Mouse (Mus musculus) thymus, postnatal 4 days (tissue): Measurements from ENCODE around the gene Rgs10.
"Not testable (repeated sequence)": the region's sequence is repeated elsewhere in the genome, so short reads cannot be mapped to it uniquely, and the experiment has no call there.

Experiments
- DNase-seq: peaks from one replicate; pipeline ENCODE4 v3.0.0; 2021

The Rgs10 gene

GRCm38 (mm10) chr7:128369366-128369765, 49.2 kb downstream of the Rgs10 start:
- DNase-seq, result peak; percentile 37

DNA sequence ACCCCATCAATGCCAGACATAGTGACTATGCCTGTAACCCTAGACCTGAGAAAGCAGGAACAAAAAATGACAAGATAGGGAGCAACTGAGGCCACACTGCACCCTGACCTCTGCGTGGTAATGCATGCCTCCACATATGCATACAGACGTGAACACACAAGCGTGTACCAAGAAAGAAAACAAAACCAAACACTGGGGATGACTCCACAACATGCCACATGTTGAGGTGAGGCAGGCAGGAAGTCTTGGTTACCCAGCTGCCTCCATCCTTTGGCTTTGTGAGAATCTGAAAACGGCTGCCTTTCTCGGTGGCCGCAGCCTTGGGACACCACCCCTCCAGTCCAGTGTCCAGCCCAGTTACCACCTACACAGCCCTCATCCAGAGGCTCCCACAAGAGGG, 49.7 kb downstream of the Rgs10 start:
- DNase-seq, result peak; percentile 50

GRCm38 (mm10) chr7:128366654-128367053, 51.9 kb downstream of the Rgs10 start:
- peak; percentile 3 for DNase-seq

DNA sequence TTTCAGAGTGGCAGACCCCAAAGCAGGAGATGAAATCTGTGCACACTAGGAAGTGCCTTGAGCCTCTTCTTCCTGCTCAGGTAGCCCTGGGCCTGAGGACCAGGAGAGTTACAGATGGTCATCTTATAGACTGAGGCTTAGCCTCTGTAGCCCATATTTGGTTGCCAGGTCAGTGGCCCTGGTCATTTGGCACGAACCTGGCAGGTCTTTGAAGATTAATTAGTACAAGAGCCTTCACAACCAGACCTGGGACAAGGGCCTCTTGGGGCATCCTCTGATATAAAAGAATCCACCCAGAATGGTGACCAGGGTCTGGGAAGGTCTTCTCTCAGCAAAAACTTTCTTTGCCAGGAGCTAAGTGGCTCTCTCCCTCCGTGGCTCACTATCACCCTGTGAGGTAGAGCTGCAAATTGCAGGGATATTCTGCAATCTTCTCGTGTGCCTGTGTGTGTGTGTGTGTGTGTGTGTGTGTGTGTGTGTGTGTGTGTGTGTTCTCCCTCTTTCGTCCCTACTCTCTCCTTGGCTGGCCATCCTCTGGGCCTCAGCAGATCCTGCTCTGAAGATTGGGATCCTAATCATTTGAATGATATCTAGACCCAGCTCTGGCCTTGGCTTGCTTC, 53.4 kb downstream of the Rgs10 start:
- no peak for DNase-seq

DNA sequence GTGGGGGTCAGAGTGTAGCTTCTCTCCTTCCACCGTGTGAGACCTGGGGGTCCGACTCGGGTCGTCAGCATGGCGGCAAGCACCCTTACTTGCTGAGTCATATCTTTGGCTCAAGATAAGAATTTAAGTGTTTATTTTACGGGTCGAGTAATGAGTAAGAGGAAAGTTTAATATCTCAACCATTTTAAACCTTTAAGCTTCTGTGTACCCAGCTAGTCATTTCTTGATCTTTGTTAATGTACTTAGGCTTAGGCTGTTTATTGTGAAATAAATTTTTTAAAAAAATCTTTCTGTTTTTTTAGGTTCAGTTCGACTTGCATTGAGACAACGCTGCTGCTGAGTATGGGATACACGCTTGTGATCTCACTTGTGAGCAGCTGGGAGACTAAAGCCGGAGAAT, 54.0 kb downstream of the Rgs10 start:
- DNase-seq, result no peak

GRCm38 (mm10) chr7:128363806-128364205, 54.8 kb downstream of the Rgs10 start:
- no peak for DNase-seq

GRCm38 (mm10) chr7:128362916-128363315, 55.6 kb downstream of the Rgs10 start:
- DNase-seq, result no peak

- DNase-seq, result peak; percentile 79
Measured at GRCm38 (mm10) chr7:128359741-128360140, 58.8 kb downstream of the Rgs10 start.

DNA sequence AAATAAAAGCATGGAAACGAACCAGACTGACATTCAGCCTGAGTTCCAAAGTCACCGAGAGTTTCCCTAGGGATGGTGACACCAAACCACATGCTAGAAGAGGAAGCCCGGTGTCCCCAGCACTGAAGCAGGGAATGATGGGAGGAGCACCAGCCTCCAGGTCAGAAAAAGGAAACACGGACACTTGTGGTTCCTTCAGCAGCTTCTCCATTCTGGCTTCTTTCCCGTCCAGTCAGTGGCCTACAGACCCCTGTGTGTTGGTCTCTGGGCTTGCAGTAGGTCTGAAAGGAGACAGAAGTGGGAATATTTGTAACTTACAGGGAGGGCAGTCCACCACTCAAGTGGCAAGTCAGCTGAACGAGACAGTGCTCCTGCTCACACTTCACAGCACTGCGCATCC, 59.4 kb downstream of the Rgs10 start:
- DNase-seq, result no peak

DNA sequence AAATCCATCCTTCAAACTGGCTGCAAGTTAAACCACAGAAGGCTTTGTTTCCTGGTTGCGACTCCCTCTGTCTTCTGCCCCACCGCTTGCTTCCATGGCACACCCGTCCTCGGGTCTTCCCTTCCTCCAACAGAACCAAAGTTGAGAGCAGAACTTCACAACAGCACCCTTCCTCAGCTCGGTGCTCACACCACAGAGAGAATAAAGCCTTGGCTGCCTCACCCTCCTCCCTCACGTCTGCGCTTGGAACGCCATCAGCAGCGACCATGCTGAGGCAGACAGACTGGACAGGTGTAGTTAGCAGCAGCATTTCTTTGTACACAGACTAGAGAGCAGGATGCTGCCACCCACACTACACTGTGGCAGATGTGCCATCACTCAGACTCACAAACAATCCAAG, 59.8 kb downstream of the Rgs10 start:
- no peak for DNase-seq

DNA sequence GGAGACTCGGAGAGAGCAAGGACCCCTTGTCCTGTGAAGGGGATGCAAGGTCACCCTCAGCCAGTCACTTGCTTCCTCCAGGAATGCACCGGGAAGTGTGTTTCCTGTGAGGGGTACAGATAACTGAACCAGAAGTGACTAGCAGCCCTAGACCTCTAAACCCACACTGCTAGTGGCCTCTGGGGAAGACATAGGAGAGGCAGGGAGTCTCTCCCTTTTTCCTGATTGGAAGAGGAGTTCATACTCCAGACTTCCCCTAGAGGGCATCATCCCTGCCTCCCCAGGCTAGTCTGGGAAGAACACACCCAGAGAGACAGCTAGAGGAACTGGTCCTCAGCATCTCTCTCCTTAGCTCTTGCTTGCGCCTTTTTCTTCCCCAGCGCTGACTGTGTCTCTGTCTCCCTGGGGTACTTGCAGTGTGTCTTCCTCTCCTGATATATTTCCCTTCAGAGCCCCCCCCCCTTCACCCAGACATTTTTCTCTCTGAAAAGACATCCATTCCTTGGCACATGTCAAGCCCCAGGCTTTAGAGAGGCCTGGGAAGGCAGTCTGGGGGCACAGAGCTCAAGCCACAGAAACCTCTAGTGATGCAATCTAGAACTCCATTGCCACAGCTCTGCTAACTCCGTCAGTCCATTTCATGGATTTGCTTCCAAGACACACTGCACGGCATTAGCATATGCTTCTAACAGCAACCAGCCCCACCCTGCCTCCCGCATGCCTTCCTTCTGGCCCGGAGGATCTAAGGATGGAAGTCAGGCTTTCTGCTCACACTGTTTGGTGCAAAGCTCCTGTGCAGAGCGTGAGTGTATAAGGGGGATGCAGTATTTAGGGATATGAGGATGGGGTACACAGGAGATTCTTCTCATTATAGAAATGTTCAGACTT, 61.4 kb downstream of the Rgs10 start:
- DNase-seq, result no peak

DNA sequence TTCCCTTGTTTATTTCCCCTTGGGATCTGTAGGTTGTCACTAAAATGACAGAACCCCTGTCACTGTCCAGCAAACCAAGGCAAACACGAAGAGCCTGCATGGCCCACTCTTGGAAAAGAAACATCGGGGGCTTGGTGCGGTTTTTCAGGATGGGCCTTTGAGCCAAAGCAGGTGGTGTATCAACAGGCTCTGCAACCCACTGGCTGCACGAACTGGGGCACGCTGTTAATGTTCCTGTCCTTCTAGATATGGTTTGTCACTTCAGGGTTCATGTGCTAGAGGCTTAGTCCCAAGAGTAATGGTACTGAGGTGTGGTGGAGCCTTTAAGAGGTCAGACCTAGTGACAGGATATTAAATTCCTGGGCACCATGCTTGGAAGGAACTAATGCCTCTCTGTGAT, 63.1 kb downstream of the Rgs10 start:
- no peak for DNase-seq

- no peak for DNase-seq
Measured at GRCm38 (mm10) chr7:128352721-128353120, 65.8 kb downstream of the Rgs10 start.

- no peak for DNase-seq
Measured at GRCm38 (mm10) chr7:128351176-128351575, 67.4 kb downstream of the Rgs10 start.

- DNase-seq, result no peak
Measured at GRCm38 (mm10) chr7:128350316-128350715, 68.2 kb downstream of the Rgs10 start.

DNA sequence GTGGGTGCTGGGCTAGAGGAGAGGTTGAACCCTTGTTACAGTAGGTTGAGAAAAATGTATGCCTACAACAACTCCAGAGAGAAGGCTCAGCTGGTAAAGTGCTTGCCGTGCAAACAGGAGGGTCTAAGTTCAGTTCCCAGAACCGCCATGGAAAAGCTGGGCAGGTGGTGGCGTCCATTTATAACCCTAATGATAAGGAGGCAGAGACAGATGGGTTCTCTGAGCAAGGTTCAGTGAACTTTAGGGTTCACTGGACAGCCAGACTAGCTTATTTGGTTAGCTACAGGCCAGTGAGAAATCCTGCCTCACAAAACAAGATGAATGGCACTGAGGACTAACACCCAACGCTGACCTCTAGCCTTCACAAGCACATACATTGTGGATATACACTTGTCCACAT, 68.8 kb downstream of the Rgs10 start:
- no peak for DNase-seq

- DNase-seq, result no peak
Measured at GRCm38 (mm10) chr7:128348608-128349007, 70.0 kb downstream of the Rgs10 start.

GRCm38 (mm10) chr7:128346991-128347390, 71.6 kb downstream of the Rgs10 start:
- no peak for DNase-seq

DNA sequence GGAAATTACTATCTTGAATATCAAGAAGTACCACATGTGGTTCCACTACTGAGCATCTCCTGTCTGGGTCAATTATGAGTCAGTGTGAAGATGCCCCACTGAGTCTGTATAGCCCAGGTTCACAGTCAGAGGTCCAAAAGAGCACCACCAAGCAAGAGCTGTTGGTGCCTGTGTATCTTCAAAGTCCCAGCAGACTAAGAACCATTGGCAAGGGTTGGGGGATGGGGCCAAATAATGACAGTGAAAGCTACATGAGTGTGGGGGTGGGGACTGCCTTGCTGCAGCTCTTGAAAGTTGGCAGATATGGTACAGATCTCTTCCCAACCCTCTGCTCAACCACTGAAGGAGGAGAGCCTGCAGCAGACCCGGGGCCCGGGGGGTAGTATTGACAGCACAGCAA, 72.0 kb downstream of the Rgs10 start:
- DNase-seq, result no peak

- DNase-seq, result no peak
Measured at GRCm38 (mm10) chr7:128345691-128346090, 72.9 kb downstream of the Rgs10 start.

DNA sequence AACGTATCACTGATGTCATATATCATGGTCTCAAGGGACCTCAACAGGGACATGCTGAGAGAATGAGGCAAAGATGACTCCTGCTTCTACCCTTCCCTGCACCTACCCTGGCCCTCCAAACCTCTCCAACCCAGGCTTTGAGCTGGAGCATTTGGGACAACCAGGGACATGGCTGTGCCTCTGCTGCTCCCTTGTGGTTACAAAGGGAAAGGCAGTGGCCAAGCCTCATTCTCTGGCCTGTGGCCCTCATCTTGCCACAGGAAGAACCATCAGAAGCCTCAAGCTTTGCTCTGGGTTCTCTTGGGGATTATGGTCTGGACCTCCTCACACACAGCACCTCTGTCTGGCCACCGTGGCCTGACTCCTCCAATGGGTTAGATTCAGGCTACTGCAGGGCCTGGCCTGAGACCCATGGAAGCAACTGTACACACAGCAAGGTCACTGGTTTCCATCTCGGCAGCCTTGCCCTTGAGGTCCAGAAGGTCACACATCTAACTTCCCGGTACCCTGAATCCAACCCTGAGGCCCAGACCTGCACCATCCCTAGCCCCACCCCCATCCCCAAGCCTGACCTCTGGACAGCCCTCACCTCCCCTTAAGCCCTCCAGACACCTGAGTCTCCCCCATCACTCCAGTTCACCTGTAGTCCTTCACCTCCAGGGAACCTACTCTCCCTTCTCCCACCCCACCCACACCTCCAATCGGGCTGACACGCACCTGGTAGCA, 73.5 kb downstream of the Rgs10 start:
- peak; percentile 74 for DNase-seq

DNA sequence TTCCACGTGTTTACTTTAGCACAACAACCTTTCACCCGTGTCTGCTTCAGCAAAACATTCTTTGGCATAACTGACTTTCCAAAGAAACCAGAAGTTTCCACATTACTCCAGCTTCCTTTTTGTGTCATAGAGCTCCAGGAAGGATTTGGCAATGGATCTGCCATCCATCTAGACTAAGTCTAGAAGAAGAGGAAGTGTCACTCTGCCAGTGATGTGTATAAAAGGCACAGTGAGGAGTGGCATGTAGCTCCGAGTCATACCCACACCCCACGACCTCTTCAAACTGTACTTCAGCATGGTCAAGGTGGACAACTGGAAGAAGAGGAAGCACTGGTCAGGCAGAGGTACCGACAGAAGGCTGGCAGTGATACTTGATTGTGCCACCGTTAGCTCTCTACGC, 74.1 kb downstream of the Rgs10 start:
- DNase-seq, result no peak

- not testable (repeated sequence) for DNase-seq
Measured at GRCm38 (mm10) chr7:128342691-128343090, 75.9 kb downstream of the Rgs10 start.

GRCm38 (mm10) chr7:128340321-128340720, 78.2 kb downstream of the Rgs10 start:
- not testable (repeated sequence) for DNase-seq
